Mouse (Mus musculus) testis, adult 2 months (tissue): ENCODE results near the gene 4930453N24Rik.

Experiments used
- CTCF ChIP-seq: fragments of 200-500 bp; IDR thresholded peaks from 2 replicates; pipeline ENCODE4 v1.5.1; 2012; ENCODE audit warnings: low read depth, mild to moderate bottlenecking, inconsistent platforms, low read length, moderate library complexity; ENCODE audit not compliant: control insufficient read depth, insufficient read depth, insufficient replicate concordance
- POLR2A ChIP-seq: fragments of 200-500 bp; IDR thresholded peaks from 2 replicates; pipeline ENCODE4 v1.6.1; 2012; ENCODE audit warnings: low read depth, mild to moderate bottlenecking, inconsistent platforms, low read length, moderate library complexity; ENCODE audit not compliant: control insufficient read depth

GRCm38 (mm10) chr16:64758561-64759244 is 12.3 kb downstream of the 4930453N24Rik start:
- TF ChIP-seq CTCF, result no peak
- TF ChIP-seq POLR2A, result no peak
